In the genomic region with DNA sequence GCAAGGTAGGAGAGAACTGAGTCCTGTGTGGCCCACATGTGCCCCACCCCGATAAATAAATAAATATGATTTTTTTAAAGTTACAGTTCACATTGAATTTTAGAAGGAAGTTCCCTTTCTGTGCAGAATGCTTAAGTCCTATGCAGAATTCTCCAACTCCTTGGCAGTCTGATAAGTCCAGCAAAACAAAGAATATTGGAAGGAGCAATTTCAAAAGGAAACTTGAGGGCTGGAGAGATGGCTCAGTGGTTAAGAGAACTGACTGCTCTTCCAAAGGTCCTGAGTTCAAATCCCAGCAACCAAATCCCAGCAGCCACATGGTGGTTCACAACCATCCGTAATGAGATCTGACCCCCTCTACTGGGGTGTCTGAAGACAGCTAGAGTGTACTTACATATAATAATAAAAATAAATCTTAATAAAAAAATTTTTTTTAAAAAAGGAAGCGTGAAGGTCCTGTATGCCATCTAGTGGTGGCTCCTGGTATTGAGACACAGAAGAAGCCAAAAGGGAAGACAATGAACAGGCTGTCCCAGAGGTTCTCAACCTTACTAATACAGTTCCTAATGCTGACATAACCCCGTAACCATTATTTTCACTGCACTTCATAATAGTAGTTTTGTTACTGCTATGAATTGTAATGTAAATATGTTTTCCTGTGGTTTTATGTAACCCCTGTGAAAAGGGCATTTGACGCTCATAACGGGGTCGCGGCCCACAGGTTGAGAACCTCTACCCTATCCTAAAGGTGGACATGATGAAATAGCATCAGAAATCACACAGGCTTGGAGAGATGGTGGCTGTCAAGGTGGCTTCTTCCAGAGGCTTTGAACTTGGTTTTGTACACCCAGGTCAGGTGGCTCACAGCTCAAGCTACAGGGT, we compare ENCODE assay signal across 10 mouse cellular contexts. TPM values are rescaled to one million over a fixed set of nuclear protein-coding genes. Genes with fewer than 3 reads are reported as not detected.
DNase-seq lines count a peak whose midpoint lies in the region; ATAC-seq and TF ChIP-seq lines count a peak whose summit lies in the region.
"Had no signal": no experiment of that assay in that cellular context is flagged by ENCODE, and none has a peak within 500 bp of the region (broad histone marks: within the 10 kb centered on the region; RNA-seq: fewer than 3 reads in every experiment).

No protein-coding gene starts in this region.

- ATAC-seq in intestine, postnatal 0 days, result no peak
- no peak for ATAC-seq in intestine, embryonic 15.5 days
- ATAC-seq in erythroblast, adult 5-6 weeks (replicated peaks; ENCODE audit: low FRiP score, poor library complexity, severe bottlenecking), result no peak

- H3K4me3 ChIP-seq in intestine, postnatal 0 days (ENCODE audit: low read depth, low read length), result no peak overlapping the region
- H3K4me3 ChIP-seq in intestine, embryonic 15.5 days (replicated peaks), result no peak overlapping the region
- no peak overlapping the region for H3K4me3 ChIP-seq in spleen, adult 2 months (ENCODE audit: extremely low read depth, insufficient read depth, insufficient read length)
- H3K4me3 ChIP-seq: embryonic facial prominence, embryonic 13.5 days; limb, embryonic 13.5 days had no signal

- DNase-seq in spleen, adult 2 months (ENCODE audit: low read depth in 1 of 2, low spot score in 2 of 2), result no peak
- no peak for DNase-seq in spleen, postnatal 14 days (ENCODE audit: low spot score in 2 of 2)
- DNase-seq in brain, embryonic 14.5 days (ENCODE audit: low read depth), result peak; percentile 74
- peak; percentile 24 for DNase-seq in hindlimb bud, embryonic 11.5 days (ENCODE audit: extremely low spot score, low read depth, low spot score)
- DNase-seq in yolk sac, embryonic 10.5 days (ENCODE audit: low spot score), result no peak

- no peak overlapping the region for H3K4me2 ChIP-seq in intestine, postnatal 0 days (replicated peaks; ENCODE audit: low read depth)
- H3K4me2 ChIP-seq in intestine, embryonic 15.5 days (replicated peaks), result no peak overlapping the region
- H3K4me2 ChIP-seq: embryonic facial prominence, embryonic 13.5 days; limb, embryonic 13.5 days had no signal

- peak; percentile 73 for TF ChIP-seq CTCF in intestine, postnatal 0 days (IDR thresholded peaks at IDR 0.05; ENCODE audit: low read depth)
- no peak for TF ChIP-seq CTCF in spleen, adult 2 months (IDR thresholded peaks at IDR 0.05; ENCODE audit: extremely low read depth, insufficient read depth, insufficient read length, insufficient replicate concordance)
- TF ChIP-seq CTCF in brain, embryonic 14.5 days (IDR thresholded peaks at IDR 0.05; ENCODE audit: borderline replicate concordance, extremely low read depth, insufficient read depth, insufficient read length), result peak; percentile 55; the same call in 1 of the 2 replicates

- no peak for TF ChIP-seq POLR2A in spleen, adult 2 months (IDR thresholded peaks at IDR 0.05; ENCODE audit: low read depth, low read length)
- TF ChIP-seq POLR2A in brain, embryonic 14.5 days (IDR thresholded peaks at IDR 0.05; ENCODE audit: borderline replicate concordance, extremely low read depth, insufficient read depth, insufficient read length, poor library complexity, severe bottlenecking), result no peak

- 70% methylated on average over 8 of the region's 8 CpGs for whole genome bisulfite sequencing in intestine, postnatal 0 days
- whole genome bisulfite sequencing in intestine, embryonic 15.5 days, result 69% methylated on average over 8 of the region's 8 CpGs
- 61% methylated on average over 8 of the region's 8 CpGs for WGBS in spleen, adult 2 months

- H3K27me3 ChIP-seq in intestine, postnatal 0 days (replicated peaks; ENCODE audit: control insufficient read depth, insufficient read depth, low read length), result no peaks in the 10 kb centered on the region
- no peaks in the 10 kb centered on the region for H3K27me3 ChIP-seq in intestine, embryonic 15.5 days (replicated peaks)
- H3K27me3 ChIP-seq in spleen, adult 2 months (ENCODE audit: control insufficient read depth, insufficient read depth, low read length), result no peaks in the 10 kb centered on the region
- H3K27me3 ChIP-seq: embryonic facial prominence, embryonic 13.5 days; limb, embryonic 13.5 days had no signal

- no peaks in the 10 kb centered on the region for H3K4me1 ChIP-seq in intestine, postnatal 0 days (replicated peaks; ENCODE audit: control insufficient read depth, insufficient read depth, low read length)
- H3K4me1 ChIP-seq in intestine, embryonic 15.5 days (replicated peaks), result no peaks in the 10 kb centered on the region
- peaks cover 5% of the 10 kb centered on the region; the same call in 1 of the 2 replicates for H3K4me1 ChIP-seq in spleen, adult 2 months (ENCODE audit: control insufficient read depth, insufficient read depth, insufficient read length)
- H3K4me1 ChIP-seq: embryonic facial prominence, embryonic 13.5 days; limb, embryonic 13.5 days had no signal

- H3K36me3 ChIP-seq in intestine, postnatal 0 days (ENCODE audit: control insufficient read depth, insufficient read depth), result no peaks in the 10 kb centered on the region
- peaks cover 9% of the 10 kb centered on the region for H3K36me3 ChIP-seq in intestine, embryonic 15.5 days
- peaks cover 13% of the 10 kb centered on the region for H3K36me3 ChIP-seq in spleen, adult 2 months (ENCODE audit: control insufficient read depth, insufficient read depth, low read length)

- no peak overlapping the region for H3K9ac ChIP-seq in intestine, postnatal 0 days (ENCODE audit: low read depth, low read length)
- no peak overlapping the region for H3K9ac ChIP-seq in intestine, embryonic 15.5 days
- H3K9ac ChIP-seq: embryonic facial prominence, embryonic 13.5 days; limb, embryonic 13.5 days had no signal

- no peaks in the 10 kb centered on the region for H3K9me3 ChIP-seq in intestine, postnatal 0 days (ENCODE audit: control insufficient read depth)
- no peaks in the 10 kb centered on the region for H3K9me3 ChIP-seq in intestine, embryonic 15.5 days
- H3K9me3 ChIP-seq: embryonic facial prominence, embryonic 13.5 days; limb, embryonic 13.5 days had no signal

- H3K27ac ChIP-seq in intestine, postnatal 0 days (ENCODE audit: low read depth, low read length), result no peak overlapping the region
- H3K27ac ChIP-seq in intestine, embryonic 15.5 days, result no peak overlapping the region
- H3K27ac ChIP-seq in spleen, adult 2 months (ENCODE audit: insufficient read depth, low read length), result peak overlapping the region; percentile 10; the same call in 1 of the 2 replicates
- H3K27ac ChIP-seq: embryonic facial prominence, embryonic 13.5 days; limb, embryonic 13.5 days had no signal

RNA-seq across cellular contexts. Expression of a gene that starts 25.4 kb away (rescaled TPM):
- polyA plus RNA-seq in intestine, postnatal 0 days (2015; fragmentation: Nextera tagmentation; extraction: Ambion mirVana), result 3.6 and 4.4 TPM in 2 replicates
- polyA plus RNA-seq in intestine, embryonic 15.5 days (2015; fragmentation: Nextera tagmentation; extraction: Ambion mirVana), result 16.9 and 17.7 TPM in 2 replicates
- 73.4 and 99.1 TPM in 2 replicates for polyA plus RNA-seq in spleen, adult 2 months (2012; rRNA removed)
- 423 and 518 TPM in 2 replicates for polyA plus RNA-seq in brain, embryonic 14.5 days (2012; rRNA removed)
- total RNA-seq in erythroblast, adult 5-6 weeks (2015; ENCODE audit: low replicate concordance), result 0.77 and 1.0 TPM in 2 replicates
- 0.56 and 0.77 TPM in 2 replicates for total RNA-seq in erythroblast, adult 5-6 weeks (2017; ENCODE audit: low replicate concordance)

Comparison
In these comparisons a context has a peak if more than half of its experiments do, and no peak if none do; other contexts are left out.
1. DNase-seq: peak in brain, embryonic 14.5 days (single experiment) and hindlimb bud, embryonic 11.5 days (single experiment); none in spleen, adult 2 months (0 of 2), spleen, postnatal 14 days (0 of 2) and yolk sac, embryonic 10.5 days (single experiment).